Mouse (Mus musculus) limb, embryonic 14.5 days (tissue): ENCODE results near the gene Vav2. TPM values are rescaled to one million over a fixed set of nuclear protein-coding genes. Genes with fewer than 3 reads are reported as not detected.
A peak's percentile ranks its signal among the peaks of the same experiment; 100 is the strongest.

Experiments used
- ATAC-seq: fragments of 200-750 bp; cut with Nextera tagmentation; 2 replicates; pipeline ENCODE4 v1.8.0; 2017; ENCODE audit warnings: low read depth, moderate number of reproducible peaks, moderate TSS enrichment; ENCODE audit not compliant: low FRiP score
- DNase-seq: peaks from one replicate; pipeline ENCODE4 v3.0.0-alpha.2; 2015; ENCODE audit warnings: low spot score
- H3K27ac ChIP-seq: fragments of 300-500 bp; sonication (generic); replicated peaks from 2 replicates; pipeline ENCODE4 v1.5.1; 2014; ENCODE audit warnings: low read depth, mild to moderate bottlenecking, low read length, moderate library complexity, mixed read lengths
- H3K27me3 ChIP-seq: fragments of 300-500 bp; sonication (generic); 2 replicates; pipeline ENCODE4 v1.6.1; 2014; ENCODE audit warnings: low read length, mixed read lengths; ENCODE audit not compliant: control insufficient read depth, insufficient read depth
- H3K36me3 ChIP-seq: fragments of 300-500 bp; sonication (generic); 2 replicates; pipeline ENCODE4 v1.6.1; 2014; ENCODE audit warnings: mild to moderate bottlenecking, low read length, moderate library complexity, mixed read lengths; ENCODE audit not compliant: control insufficient read depth, insufficient read depth
- H3K4me1 ChIP-seq: fragments of 300-500 bp; sonication (generic); 2 replicates; pipeline ENCODE4 v1.6.1; 2014; ENCODE audit warnings: antibody characterized with exemption, low read length, mixed read lengths; ENCODE audit not compliant: control insufficient read depth, insufficient read depth
- H3K4me2 ChIP-seq: fragments of 300-500 bp; sonication (generic); replicated peaks from 2 replicates; pipeline ENCODE4 v1.6.1; 2014; ENCODE audit warnings: low read depth, mild to moderate bottlenecking, low read length, moderate library complexity; ENCODE audit not compliant: severe bottlenecking
- H3K4me3 ChIP-seq: fragments of 300-500 bp; sonication (generic); replicated peaks from 2 replicates; pipeline ENCODE4 v1.5.1; 2014; ENCODE audit warnings: low read length
- H3K9ac ChIP-seq: fragments of 300-500 bp; sonication (generic); 2 replicates; pipeline ENCODE4 v1.6.1; 2014; ENCODE audit warnings: mild to moderate bottlenecking, low read depth, low read length, moderate library complexity; ENCODE audit not compliant: severe bottlenecking
- H3K9me3 ChIP-seq: fragments of 300-500 bp; sonication (generic); 2 replicates; pipeline ENCODE4 v1.6.1; 2016; ENCODE audit warnings: low read length; ENCODE audit not compliant: control insufficient read depth
- POLR2A ChIP-seq: fragments of 200-500 bp; IDR thresholded peaks from 2 replicates; pipeline ENCODE4 v1.8.0; 2012; ENCODE audit warnings: inconsistent platforms, mild to moderate bottlenecking, moderate library complexity, borderline replicate concordance; ENCODE audit not compliant: insufficient read depth, insufficient read length; ENCODE audit errors: extremely low read depth
- WGBS: fragments of 180-500 bp; shearing (Covaris S2); extraction: QIAGEN DNeasy Blood & Tissue Kit; methylation state at CpG from one replicate; pipeline ENCODE4 v1.1.7; 2014; 5-methylcytosine and 5-hydroxymethylcytosine counted together
- polyA plus RNA-seq, 2 experiments: library from polyadenylated mRNA; depleted of rRNA in 1 of 2; stranded (reverse) in 1 of 2; unstranded in 1 of 2; fragments of >200 nt; fragmentation: Nextera tagmentation in 1 of 2; extraction: Ambion mirVana in 1 of 2; gene quantifications; 2 replicates each; pipeline versions ENCODE4 v1.2.1 to v1.2.3; 2012 to 2014

The Vav2 gene
- polyA plus RNA-seq, 2 experiments = 5.9 to 19.6 TPM

- no peak overlapping the region for H3K27ac ChIP-seq
- no peak for TF ChIP-seq POLR2A
- ATAC-seq (no peak), DNase-seq (no peak)
- no peak overlapping the region for H3K4me2 ChIP-seq
- H3K36me3 ChIP-seq = no peaks in the 10 kb centered on the region; the same call in 1 of the 2 replicates
- no peak overlapping the region for H3K4me3 ChIP-seq
- no peaks in the 10 kb centered on the region for H3K27me3 ChIP-seq
- WGBS = 65% methylated on average over 2 of the region's 2 CpGs
- no peak overlapping the region for H3K9ac ChIP-seq
- no peaks in the 10 kb centered on the region for H3K4me1 ChIP-seq
- no peaks in the 10 kb centered on the region for H3K9me3 ChIP-seq
These were observed 197.2 kb downstream of the Vav2 start for GRCm38 (mm10) chr2:27229481-27230105.

GRCm38 (mm10) chr2:27228809-27229480 lies 197.9 kb downstream of the Vav2 start:
- Histone ChIP-seq H3K9me3 (no peaks in the 10 kb centered on the region), H3K27ac (no peak overlapping the region), H3K36me3 (no peaks in the 10 kb centered on the region; the same call in 1 of the 2 replicates), H3K9ac (no peak overlapping the region), H3K4me1 (no peaks in the 10 kb centered on the region), H3K4me3 (no peak overlapping the region), H3K4me2 (no peak overlapping the region), H3K27me3 (no peaks in the 10 kb centered on the region)
- no peak for TF ChIP-seq POLR2A
- DNase-seq (no peak), ATAC-seq (no peak)
- 82% methylated on average over 5 of the region's 5 CpGs for WGBS

GRCm38 (mm10) chr2:27226572-27226971 lies 200.3 kb downstream of the Vav2 start:
- Histone ChIP-seq H3K4me2 (no peak overlapping the region), H3K9me3 (no peaks in the 10 kb centered on the region), H3K27ac (no peak overlapping the region), H3K27me3 (no peaks in the 10 kb centered on the region), H3K36me3 (no peaks in the 10 kb centered on the region; the same call in 1 of the 2 replicates), H3K9ac (0 out of 2 replicates have a peak overlapping the region, but pooled peaks have one; percentile 12), H3K4me3 (no peak overlapping the region), H3K4me1 (no peaks in the 10 kb centered on the region)
- no peak for DNase-seq
- peak; percentile 38; the same call in 1 of the 2 replicates for ATAC-seq
- WGBS = 69% methylated on average over 6 of the region's 7 CpGs
- no peak for TF ChIP-seq POLR2A

- Histone ChIP-seq H3K27ac (no peak overlapping the region), H3K4me1 (no peaks in the 10 kb centered on the region), H3K4me2 (no peak overlapping the region), H3K9ac (no peak overlapping the region), H3K36me3 (no peaks in the 10 kb centered on the region; the same call in 1 of the 2 replicates), H3K27me3 (no peaks in the 10 kb centered on the region), H3K9me3 (no peaks in the 10 kb centered on the region), H3K4me3 (no peak overlapping the region)
- TF ChIP-seq POLR2A = no peak
- DNase-seq (no peak), ATAC-seq (no peak)
- 84% methylated on average over 7 of the region's 7 CpGs for WGBS
These were observed 203.8 kb downstream of the Vav2 start for GRCm38 (mm10) chr2:27223012-27223421.

- Histone ChIP-seq H3K9me3 (no peaks in the 10 kb centered on the region), H3K4me2 (no peak overlapping the region), H3K4me1 (no peaks in the 10 kb centered on the region), H3K9ac (no peak overlapping the region), H3K36me3 (no peaks in the 10 kb centered on the region), H3K4me3 (no peak overlapping the region), H3K27ac (no peak overlapping the region), H3K27me3 (no peaks in the 10 kb centered on the region)
- 74% methylated on average over 8 of the region's 8 CpGs for WGBS
- no peak for TF ChIP-seq POLR2A
- no peak for DNase-seq
- no peak for ATAC-seq
These were observed 208.3 kb downstream of the Vav2 start for GRCm38 (mm10) chr2:27218569-27218968.
